20 mouse cellular contexts compared by ENCODE assay signal in the genomic region with DNA sequence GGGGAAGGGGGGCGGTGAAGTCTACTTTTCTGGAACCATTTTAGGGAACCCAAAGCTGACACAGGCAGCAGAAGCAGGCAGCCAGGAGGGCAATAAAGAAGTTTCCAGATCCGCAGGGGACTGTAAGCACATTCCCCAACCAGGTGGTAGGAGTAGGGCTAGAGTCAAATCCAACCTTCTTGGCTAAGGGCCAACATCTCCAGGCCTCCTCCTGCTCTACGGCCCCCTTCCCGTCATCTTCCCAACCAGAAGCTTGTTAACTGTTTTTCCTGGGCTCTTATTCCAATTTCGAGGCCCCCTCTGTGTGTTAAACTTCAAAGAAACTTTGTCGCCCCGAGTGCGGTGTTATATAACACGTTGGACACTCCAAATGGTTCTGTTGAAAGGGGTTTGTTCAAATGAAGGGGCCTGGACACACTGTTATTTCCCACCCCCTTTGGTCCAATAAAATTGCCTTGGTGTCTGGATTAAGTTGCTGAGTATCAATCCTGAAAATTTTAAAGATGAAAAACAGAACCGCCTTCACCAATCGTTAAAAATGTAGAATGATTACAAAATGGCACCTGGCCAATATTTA.
"Had no signal": no experiment of that assay in that cellular context is flagged by ENCODE, and none has a peak within 500 bp of the region (broad histone marks: within the 10 kb centered on the region; RNA-seq: fewer than 3 reads in every experiment).

No protein-coding gene starts in this region.

- H3K27ac ChIP-seq: kidney, postnatal 0 days; layer of hippocampus, adult 2 months; liver, embryonic 13.5 days; neural tube, embryonic 12.5 days; neural tube, embryonic 15.5 days; stomach, postnatal 0 days had no signal

- H3K4me1 ChIP-seq: liver, embryonic 13.5 days had no signal

- DNase-seq: kidney, adult 2 months; kidney, postnatal 25 days; layer of hippocampus, adult 9-11 months; liver; liver, embryonic 13.5 days; lung, adult 2 months; lung, postnatal 14 days; lung, postnatal 4 days; midbrain, embryonic 14.5 days; right cerebral cortex, adult 18-20 months; right cerebral cortex, postnatal 14 days; right cerebral cortex, postnatal 4 days; thymus, adult 2 months; thymus, postnatal 14 days had no signal

- H3K4me2 ChIP-seq: liver, embryonic 13.5 days; midbrain, embryonic 11.5 days; neural tube, embryonic 12.5 days; neural tube, embryonic 15.5 days had no signal

- H3K9ac ChIP-seq: liver, embryonic 13.5 days; neural tube, embryonic 12.5 days; neural tube, embryonic 15.5 days had no signal

- H3K9me3 ChIP-seq: liver, embryonic 13.5 days; neural tube, embryonic 12.5 days; neural tube, embryonic 15.5 days had no signal

- H3K36me3 ChIP-seq: liver, embryonic 13.5 days; neural tube, embryonic 12.5 days; neural tube, embryonic 15.5 days had no signal

- H3K27me3 ChIP-seq: liver, embryonic 13.5 days; neural tube, embryonic 15.5 days had no signal

- H3K4me3 ChIP-seq: layer of hippocampus, adult 2 months; liver, embryonic 13.5 days; neural tube, embryonic 12.5 days; neural tube, embryonic 15.5 days had no signal
